Mouse (Mus musculus): ENCODE results near the gene Dach1. TPM values are rescaled to one million over a fixed set of nuclear protein-coding genes. Genes with fewer than 3 reads are reported as not detected.
A peak's percentile ranks its signal among the peaks of the same experiment; 100 is the strongest.

Dach1 gene
- polyA plus RNA-seq, 1 experiment from 2014 or later, result 33.7 TPM

DNA sequence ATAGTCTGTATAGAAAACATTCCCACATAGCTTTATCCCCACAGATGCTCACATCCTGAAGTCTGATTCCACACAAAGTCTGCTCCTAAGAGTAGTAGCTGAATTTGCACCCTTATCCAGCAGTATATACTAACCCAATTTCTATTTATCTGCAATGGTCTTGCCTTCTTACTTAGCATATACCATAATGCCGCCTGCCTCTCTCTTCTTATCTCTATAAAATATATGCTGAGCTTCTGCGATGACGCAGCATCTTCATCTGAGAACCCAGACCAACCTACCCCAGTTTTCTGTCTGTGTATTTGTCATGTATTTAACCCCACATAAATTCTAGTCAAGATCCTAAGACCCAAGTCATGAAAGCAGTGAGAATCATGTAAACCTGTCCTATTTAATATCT, 272.9 kb downstream of the Dach1 start:
- WGBS, result 97% methylated on average over 3 of the region's 3 CpGs
- H3K27ac ChIP-seq (ENCODE audit: low read depth, low read length), result no peak overlapping the region
- no peaks in the 10 kb centered on the region for H3K4me1 ChIP-seq (replicated peaks; ENCODE audit: control insufficient read depth, insufficient read depth, low read length)
- no peaks in the 10 kb centered on the region for H3K36me3 ChIP-seq (ENCODE audit: control insufficient read depth, insufficient read depth, low read length)
- no peak overlapping the region for H3K9ac ChIP-seq (ENCODE audit: low read depth, low read length)
- ATAC-seq (ENCODE audit: low FRiP score) (no peak), DNase-seq (ENCODE audit: low spot score) (no peak)
- H3K4me3 ChIP-seq (ENCODE audit: low read depth, low read length), result no peak overlapping the region
- no peaks in the 10 kb centered on the region for H3K27me3 ChIP-seq (ENCODE audit: control insufficient read depth, insufficient read depth, low read length)
- H3K4me2 ChIP-seq (replicated peaks; ENCODE audit: low read depth, low read length), result no peak overlapping the region
- no peaks in the 10 kb centered on the region for H3K9me3 ChIP-seq (ENCODE audit: control insufficient read depth, low read length)

GRCm38 (mm10) chr14:97881976-97882375, 287.6 kb downstream of the Dach1 start:
- Histone ChIP-seq H3K27me3 (ENCODE audit: control insufficient read depth, insufficient read depth, low read length) (no peaks in the 10 kb centered on the region), H3K4me3 (ENCODE audit: low read depth, low read length) (no peak overlapping the region), H3K9me3 (ENCODE audit: control insufficient read depth, low read length) (no peaks in the 10 kb centered on the region), H3K27ac (ENCODE audit: low read depth, low read length) (no peak overlapping the region), H3K9ac (ENCODE audit: low read depth, low read length) (no peak overlapping the region), H3K4me1 (replicated peaks; ENCODE audit: control insufficient read depth, insufficient read depth, low read length) (no peaks in the 10 kb centered on the region), H3K4me2 (replicated peaks; ENCODE audit: low read depth, low read length) (no peak overlapping the region), H3K36me3 (ENCODE audit: control insufficient read depth, insufficient read depth, low read length) (no peaks in the 10 kb centered on the region)
- ATAC-seq (ENCODE audit: low FRiP score) (no peak), DNase-seq (ENCODE audit: low spot score) (peak; percentile 30)
- 66% methylated on average over 1 of the region's 1 CpGs for WGBS

GRCm38 (mm10) chr14:97871001-97871400, 298.6 kb downstream of the Dach1 start:
- H3K9ac ChIP-seq (ENCODE audit: low read depth, low read length), result no peak overlapping the region
- no peak overlapping the region for H3K27ac ChIP-seq (ENCODE audit: low read depth, low read length)
- no peak overlapping the region for H3K4me3 ChIP-seq (ENCODE audit: low read depth, low read length)
- H3K4me1 ChIP-seq (replicated peaks; ENCODE audit: control insufficient read depth, insufficient read depth, low read length), result no peaks in the 10 kb centered on the region
- no peak for ATAC-seq (ENCODE audit: low FRiP score)
- H3K9me3 ChIP-seq (ENCODE audit: control insufficient read depth, low read length), result no peaks in the 10 kb centered on the region
- DNase-seq (ENCODE audit: low spot score), result no peak
- WGBS, result 53% methylated on average over 2 of the region's 2 CpGs
- H3K27me3 ChIP-seq (ENCODE audit: control insufficient read depth, insufficient read depth, low read length), result no peaks in the 10 kb centered on the region
- H3K36me3 ChIP-seq (ENCODE audit: control insufficient read depth, insufficient read depth, low read length), result no peaks in the 10 kb centered on the region
- no peak overlapping the region for H3K4me2 ChIP-seq (replicated peaks; ENCODE audit: low read depth, low read length)

DNA sequence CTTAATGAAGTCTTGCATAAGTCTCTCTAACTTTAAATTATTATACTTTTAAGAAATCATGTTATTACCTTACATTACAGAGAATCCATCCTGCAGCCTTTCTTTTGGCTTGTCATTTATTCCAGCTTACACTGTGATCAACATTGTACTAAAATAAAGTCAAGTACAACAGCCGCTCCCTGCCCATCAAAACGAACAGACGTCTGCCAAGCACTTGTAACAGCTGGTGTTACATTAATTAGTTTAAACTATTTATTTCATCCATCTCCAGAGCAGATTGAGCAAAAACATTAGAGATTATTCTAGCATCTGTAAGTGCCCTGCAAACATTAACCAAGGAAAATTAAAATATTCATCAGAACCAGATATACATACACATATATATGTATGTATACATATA, 311.2 kb downstream of the Dach1 start:
- Histone ChIP-seq H3K27ac (ENCODE audit: low read depth, low read length) (no peak overlapping the region), H3K4me3 (ENCODE audit: low read depth, low read length) (no peak overlapping the region)

DNA sequence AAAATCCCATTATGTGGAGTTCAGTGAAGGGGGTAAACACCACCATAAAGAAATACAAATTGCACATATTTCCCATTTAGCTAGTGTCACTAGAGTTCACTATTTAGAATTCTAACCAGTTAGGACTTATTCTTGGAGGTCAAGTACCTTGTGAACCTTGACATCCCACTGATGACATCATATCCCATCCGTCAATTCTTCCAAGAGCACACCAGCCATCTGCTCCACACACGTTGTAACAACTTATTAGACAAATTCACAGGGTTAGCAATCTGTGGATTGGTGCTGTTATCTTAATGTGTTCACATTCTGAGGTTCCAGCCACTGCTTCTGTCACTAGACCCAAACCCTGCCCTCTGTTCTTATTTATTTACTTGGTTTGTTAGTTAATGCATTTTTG, 312.3 kb downstream of the Dach1 start:
- DNase-seq (ENCODE audit: low spot score) (no peak), ATAC-seq (ENCODE audit: low FRiP score) (peak; percentile 68)
- H3K4me2 ChIP-seq (replicated peaks; ENCODE audit: low read depth, low read length), result no peak overlapping the region

More for the DNA sequence above, 311.2 kb downstream of the Dach1 start:
- ATAC-seq (ENCODE audit: low FRiP score) (no peak), DNase-seq (ENCODE audit: low spot score) (no peak)
- no peak overlapping the region for H3K4me2 ChIP-seq (replicated peaks; ENCODE audit: low read depth, low read length)
- H3K27me3 ChIP-seq (ENCODE audit: control insufficient read depth, insufficient read depth, low read length), result no peaks in the 10 kb centered on the region
- no peaks in the 10 kb centered on the region for H3K36me3 ChIP-seq (ENCODE audit: control insufficient read depth, insufficient read depth, low read length)
- no peaks in the 10 kb centered on the region for H3K9me3 ChIP-seq (ENCODE audit: control insufficient read depth, low read length)
- no peak overlapping the region for H3K9ac ChIP-seq (ENCODE audit: low read depth, low read length)
- H3K4me1 ChIP-seq (replicated peaks; ENCODE audit: control insufficient read depth, insufficient read depth, low read length), result no peaks in the 10 kb centered on the region
- 76% methylated on average over 3 of the region's 3 CpGs for WGBS

DNA sequence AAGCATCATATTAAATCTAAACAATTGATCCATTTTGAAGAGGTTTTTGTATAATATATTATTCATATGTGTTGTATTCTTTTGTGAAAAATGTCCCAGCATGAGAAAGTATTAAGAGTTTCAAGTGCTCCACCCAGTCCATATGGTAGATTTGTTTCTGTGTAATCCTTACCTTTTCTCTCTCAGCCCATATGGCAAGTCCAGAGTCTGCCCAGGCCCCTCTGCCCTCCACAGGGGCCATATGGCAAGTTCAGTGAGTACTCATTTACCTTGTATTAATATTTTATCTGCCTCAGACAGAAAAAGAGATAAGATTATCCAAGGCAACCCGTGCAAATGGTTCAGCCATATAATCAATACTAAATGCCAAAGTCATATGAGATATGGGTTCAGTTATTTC, 314.2 kb downstream of the Dach1 start:
- H3K9me3 ChIP-seq (ENCODE audit: control insufficient read depth, low read length), result no peaks in the 10 kb centered on the region
- no peaks in the 10 kb centered on the region for H3K36me3 ChIP-seq (ENCODE audit: control insufficient read depth, insufficient read depth, low read length)
- no peaks in the 10 kb centered on the region for H3K4me1 ChIP-seq (replicated peaks; ENCODE audit: control insufficient read depth, insufficient read depth, low read length)
- WGBS, result 62% methylated on average over 1 of the region's 1 CpGs
- no peak overlapping the region for H3K4me2 ChIP-seq (replicated peaks; ENCODE audit: low read depth, low read length)
- ATAC-seq (ENCODE audit: low FRiP score) (peak; percentile 78; the same call in 1 of the 2 replicates), DNase-seq (ENCODE audit: low spot score) (no peak)
- H3K9ac ChIP-seq (ENCODE audit: low read depth, low read length), result no peak overlapping the region
- H3K4me3 ChIP-seq (ENCODE audit: low read depth, low read length), result no peak overlapping the region
- no peaks in the 10 kb centered on the region for H3K27me3 ChIP-seq (ENCODE audit: control insufficient read depth, insufficient read depth, low read length)
- H3K27ac ChIP-seq (ENCODE audit: low read depth, low read length), result no peak overlapping the region

More for the DNA sequence above, 312.3 kb downstream of the Dach1 start:
- Histone ChIP-seq H3K27ac (ENCODE audit: low read depth, low read length) (0 out of 2 replicates have a peak overlapping the region, but pooled peaks have one; percentile 17), H3K27me3 (ENCODE audit: control insufficient read depth, insufficient read depth, low read length) (no peaks in the 10 kb centered on the region), H3K4me3 (ENCODE audit: low read depth, low read length) (no peak overlapping the region), H3K9ac (ENCODE audit: low read depth, low read length) (no peak overlapping the region), H3K9me3 (ENCODE audit: control insufficient read depth, low read length) (no peaks in the 10 kb centered on the region), H3K36me3 (ENCODE audit: control insufficient read depth, insufficient read depth, low read length) (no peaks in the 10 kb centered on the region), H3K4me1 (replicated peaks; ENCODE audit: control insufficient read depth, insufficient read depth, low read length) (no peaks in the 10 kb centered on the region)
- WGBS, result 42% methylated on average over 2 of the region's 2 CpGs

DNA sequence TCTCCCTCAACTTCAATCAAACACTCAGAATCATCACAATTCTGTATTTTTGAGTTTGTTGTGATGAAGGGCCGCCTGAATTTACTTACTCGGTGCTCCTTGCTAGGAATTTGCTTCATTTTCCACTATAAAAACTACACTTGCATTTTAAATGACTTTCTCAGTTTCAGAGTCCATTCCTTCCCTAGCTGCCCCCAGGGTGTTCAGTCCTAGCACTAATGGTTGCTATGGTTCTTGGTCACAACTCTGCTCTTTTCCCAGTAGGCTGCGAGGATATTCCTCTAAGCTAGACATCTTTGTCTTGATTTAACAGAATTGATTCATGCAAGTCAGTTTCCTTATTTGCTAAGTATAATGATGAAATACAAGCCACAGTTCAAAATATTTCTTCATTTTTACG, 319.1 kb downstream of the Dach1 start:
- WGBS, result 86% methylated on average over 4 of the region's 4 CpGs
- no peak for DNase-seq (ENCODE audit: low spot score)

DNA sequence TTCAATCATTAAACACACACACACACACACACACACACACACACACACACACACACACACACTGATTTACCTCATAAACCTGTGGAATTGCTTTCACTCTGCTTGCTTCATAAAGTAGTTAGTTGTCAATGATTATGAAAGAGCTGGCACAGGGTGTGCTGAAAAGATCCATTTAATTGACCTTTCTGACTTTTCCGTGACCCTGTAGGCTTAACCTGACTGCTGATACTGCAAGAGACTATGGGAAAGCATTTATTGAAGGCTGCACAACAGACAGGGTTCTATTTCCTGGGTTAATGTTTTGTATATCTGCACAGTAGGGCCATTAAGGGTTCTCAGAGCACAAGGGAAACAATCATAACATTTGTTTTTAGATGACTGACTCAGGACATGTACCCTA, 321.9 kb downstream of the Dach1 start:
- no peaks in the 10 kb centered on the region for H3K4me1 ChIP-seq (replicated peaks; ENCODE audit: control insufficient read depth, insufficient read depth, low read length)
- no peaks in the 10 kb centered on the region for H3K9me3 ChIP-seq (ENCODE audit: control insufficient read depth, low read length)
- no peaks in the 10 kb centered on the region for H3K27me3 ChIP-seq (ENCODE audit: control insufficient read depth, insufficient read depth, low read length)
- H3K4me2 ChIP-seq (replicated peaks; ENCODE audit: low read depth, low read length), result no peak overlapping the region
- H3K27ac ChIP-seq (ENCODE audit: low read depth, low read length), result no peak overlapping the region
- no peak for DNase-seq (ENCODE audit: low spot score)
- no peak overlapping the region for H3K4me3 ChIP-seq (ENCODE audit: low read depth, low read length)
- H3K9ac ChIP-seq (ENCODE audit: low read depth, low read length), result no peak overlapping the region
- WGBS, result 67% methylated on average over 1 of the region's 1 CpGs
- no peaks in the 10 kb centered on the region for H3K36me3 ChIP-seq (ENCODE audit: control insufficient read depth, insufficient read depth, low read length)
- ATAC-seq (ENCODE audit: low FRiP score), result no peak

More for the DNA sequence above, 319.1 kb downstream of the Dach1 start:
- no peaks in the 10 kb centered on the region for H3K36me3 ChIP-seq (ENCODE audit: control insufficient read depth, insufficient read depth, low read length)
- no peaks in the 10 kb centered on the region for H3K4me1 ChIP-seq (replicated peaks; ENCODE audit: control insufficient read depth, insufficient read depth, low read length)
- H3K4me2 ChIP-seq (replicated peaks; ENCODE audit: low read depth, low read length), result no peak overlapping the region
- H3K9ac ChIP-seq (ENCODE audit: low read depth, low read length), result no peak overlapping the region
- no peak overlapping the region for H3K4me3 ChIP-seq (ENCODE audit: low read depth, low read length)
- no peak for ATAC-seq (ENCODE audit: low FRiP score)
- H3K27me3 ChIP-seq (ENCODE audit: control insufficient read depth, insufficient read depth, low read length), result no peaks in the 10 kb centered on the region
- H3K27ac ChIP-seq (ENCODE audit: low read depth, low read length), result no peak overlapping the region
- H3K9me3 ChIP-seq (ENCODE audit: control insufficient read depth, low read length), result no peaks in the 10 kb centered on the region

DNA sequence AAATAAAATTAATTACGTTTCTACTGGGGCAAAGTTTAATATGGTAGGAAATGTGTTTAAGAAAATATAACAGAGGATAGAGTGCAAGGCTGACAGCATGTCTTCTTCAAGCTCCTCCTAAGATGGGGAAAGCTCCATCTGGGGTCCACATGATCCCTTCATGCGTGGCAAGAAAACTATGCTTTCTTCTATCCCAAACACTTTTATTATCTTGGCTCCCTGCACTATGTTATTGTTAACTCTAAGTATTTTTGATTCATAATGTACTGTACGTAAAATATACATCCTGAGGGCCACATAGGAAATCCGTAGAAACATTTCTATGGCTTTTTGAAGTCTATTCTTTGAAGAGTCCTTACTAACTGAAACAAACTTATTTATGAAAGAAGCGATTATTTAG, 330.3 kb downstream of the Dach1 start:
- Histone ChIP-seq H3K9me3 (ENCODE audit: control insufficient read depth, low read length) (no peaks in the 10 kb centered on the region), H3K9ac (ENCODE audit: low read depth, low read length) (no peak overlapping the region), H3K27me3 (ENCODE audit: control insufficient read depth, insufficient read depth, low read length) (no peaks in the 10 kb centered on the region), H3K4me1 (replicated peaks; ENCODE audit: control insufficient read depth, insufficient read depth, low read length) (no peaks in the 10 kb centered on the region), H3K4me2 (replicated peaks; ENCODE audit: low read depth, low read length) (no peak overlapping the region), H3K27ac (ENCODE audit: low read depth, low read length) (no peak overlapping the region), H3K4me3 (ENCODE audit: low read depth, low read length) (no peak overlapping the region), H3K36me3 (ENCODE audit: control insufficient read depth, insufficient read depth, low read length) (no peaks in the 10 kb centered on the region)
- 89% methylated on average over 5 of the region's 5 CpGs for WGBS
- no peak for DNase-seq (ENCODE audit: low spot score)
- ATAC-seq (ENCODE audit: low FRiP score), result no peak
